Mouse (Mus musculus) adrenal gland, postnatal 10 days (tissue): ENCODE measurements around the gene Gm9945. TPM values are rescaled to one million over a fixed set of nuclear protein-coding genes. Genes with fewer than 3 reads are reported as not detected.

Source experiments
- DNase-seq: peaks from one replicate; pipeline ENCODE4 v3.0.0; 2021; ENCODE audit warnings: mixed read lengths
- long read RNA-seq, 2 experiments: library from polyadenylated mRNA; stranded (forward); transcript quantifications; one replicate each; pipeline ENCODE4 v2.0.0; 2021
- total RNA-seq, 2 experiments: library from RNA; stranded (reverse); gene quantifications; 2 replicates each; pipeline ENCODE4 v1.2.3; 2021

Gm9945 gene
- not detected for total RNA-seq
- long read RNA-seq, experiment 1, result 0 reads
- long read RNA-seq, experiment 2, result 0 reads

DNA sequence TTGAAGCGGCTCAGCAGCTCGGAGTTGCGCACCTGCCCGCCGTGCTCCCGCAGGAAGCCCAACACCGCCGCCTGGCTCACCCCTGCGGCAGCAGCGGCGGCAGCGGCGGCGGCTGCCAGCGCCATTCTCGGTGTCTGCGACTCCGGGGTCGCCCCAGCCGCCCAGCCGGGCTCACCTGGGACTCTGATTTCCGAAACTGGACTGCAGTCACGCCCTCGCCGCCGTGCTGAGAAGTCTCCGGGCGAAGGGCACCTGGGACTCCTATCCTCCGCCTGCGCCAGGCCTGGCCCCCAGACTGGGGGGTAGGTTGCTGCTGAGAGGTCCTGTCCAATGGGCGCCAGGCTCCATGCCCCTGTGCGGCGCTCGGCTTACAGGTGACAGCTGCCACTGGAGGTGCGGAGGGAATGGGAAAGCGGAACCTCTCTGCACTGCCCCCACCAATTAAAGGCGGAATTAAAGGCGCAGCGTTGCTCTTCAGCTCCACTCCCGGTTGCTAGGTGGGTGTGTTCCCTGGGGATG is at the start of gene Gm9945, which contains the start of gene Sowaha:
Gene Gm9945 (plus strand): TSS at position 384 of the 519 bp plus-strand sequence.
Gene Sowaha (minus strand): TSS at position 492 of the 519 bp plus-strand sequence.
- DNase-seq, result peak; percentile 51

- DNase-seq, result peak; percentile 60
These were observed 49.7 kb upstream of the Gm9945 start for GRCm38 (mm10) chr11:53430300-53430669.

DNA sequence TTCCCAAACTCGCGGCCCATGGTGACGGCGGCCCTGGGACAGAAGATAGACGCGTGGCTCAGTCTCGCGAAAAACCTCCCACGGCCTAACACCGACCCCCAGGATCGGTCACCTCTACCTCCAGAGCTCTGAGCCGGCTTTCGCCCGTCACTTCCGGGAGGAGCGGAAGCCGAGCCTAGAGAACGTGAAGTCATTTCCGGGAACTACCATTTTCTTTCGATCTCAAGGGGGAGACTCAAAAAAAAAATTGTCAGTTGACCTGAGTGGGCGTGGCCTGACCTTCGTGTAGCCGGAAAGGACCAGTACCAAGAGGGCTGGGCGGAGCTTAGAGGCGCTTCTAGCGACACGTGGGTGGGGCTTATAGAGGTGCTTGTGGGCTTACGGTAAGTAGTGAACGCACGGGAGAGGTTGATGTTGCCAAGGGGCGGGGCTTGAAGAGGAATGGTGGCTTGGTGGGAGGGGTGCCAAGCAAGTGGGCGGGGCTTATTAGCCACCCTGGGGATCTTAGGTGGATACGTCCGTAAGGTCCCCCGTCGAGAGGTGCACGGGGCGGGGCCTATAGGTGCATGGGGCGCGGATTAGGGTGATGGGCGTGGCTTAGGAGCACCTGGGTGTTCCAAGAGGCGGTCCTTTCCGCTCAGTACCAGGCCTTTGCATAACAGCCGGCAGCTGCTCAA is 49.2 kb upstream of the Gm9945 start, which contains the start of the genes Uqcrq and Gdf9:
Gene Uqcrq (minus strand): TSS at position 162 of the 677 bp plus-strand sequence.
Gene Gdf9 (plus strand): TSS at position 354 of the 677 bp plus-strand sequence.
- peak; percentile 98 for DNase-seq

- peak; percentile 46 for DNase-seq
These were observed 48.5 kb upstream of the Gm9945 start for GRCm38 (mm10) chr11:53431347-53432056.

- no peak for DNase-seq
These were observed 46.9 kb upstream of the Gm9945 start for GRCm38 (mm10) chr11:53433057-53433456.

- DNase-seq, result no peak
These were observed 44.5 kb upstream of the Gm9945 start for GRCm38 (mm10) chr11:53435504-53435903.

- no peak for DNase-seq
These were observed 43.6 kb upstream of the Gm9945 start for GRCm38 (mm10) chr11:53436338-53436737.

DNA sequence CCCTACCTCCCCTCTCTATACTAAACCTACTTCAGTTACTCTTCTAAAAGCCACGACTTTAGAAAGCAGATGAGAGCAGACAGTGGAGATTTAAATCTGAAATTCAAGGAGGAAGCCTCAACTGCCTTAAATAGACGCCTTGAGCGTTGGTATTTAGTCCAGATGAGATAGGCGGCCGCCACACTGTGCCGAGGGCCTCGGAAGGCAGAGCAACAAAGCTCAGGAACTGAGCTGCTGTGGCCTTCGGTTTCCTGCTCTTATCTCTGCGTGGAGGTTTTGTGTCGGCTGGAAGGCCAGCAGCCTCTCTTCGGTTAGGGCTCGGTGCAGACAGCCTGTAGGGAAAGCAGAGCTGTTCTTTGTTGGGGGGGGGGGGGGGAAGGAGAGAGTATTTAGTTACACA is 38.0 kb upstream of the Gm9945 start:
- DNase-seq, result peak; percentile 61

DNA sequence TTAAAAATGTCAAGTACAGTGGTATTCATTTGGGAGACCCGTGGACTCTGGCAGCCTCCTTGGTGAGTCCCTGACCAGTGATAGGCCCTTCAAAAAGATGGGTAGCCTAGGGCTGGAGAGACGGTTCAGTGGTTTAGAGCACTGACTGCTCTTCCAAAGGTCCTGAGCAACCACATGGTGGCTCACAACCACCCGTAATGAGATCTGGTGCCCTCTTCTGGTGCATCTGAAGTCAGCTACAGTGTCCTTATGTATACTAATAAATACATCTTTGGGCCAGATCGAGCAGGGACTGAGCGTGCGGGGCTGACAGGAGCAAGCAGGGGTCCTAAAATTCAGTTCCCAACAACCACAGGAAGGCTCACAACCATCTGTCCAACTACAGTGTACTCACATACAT is 36.1 kb upstream of the Gm9945 start:
- DNase-seq, result peak; percentile 48

DNA sequence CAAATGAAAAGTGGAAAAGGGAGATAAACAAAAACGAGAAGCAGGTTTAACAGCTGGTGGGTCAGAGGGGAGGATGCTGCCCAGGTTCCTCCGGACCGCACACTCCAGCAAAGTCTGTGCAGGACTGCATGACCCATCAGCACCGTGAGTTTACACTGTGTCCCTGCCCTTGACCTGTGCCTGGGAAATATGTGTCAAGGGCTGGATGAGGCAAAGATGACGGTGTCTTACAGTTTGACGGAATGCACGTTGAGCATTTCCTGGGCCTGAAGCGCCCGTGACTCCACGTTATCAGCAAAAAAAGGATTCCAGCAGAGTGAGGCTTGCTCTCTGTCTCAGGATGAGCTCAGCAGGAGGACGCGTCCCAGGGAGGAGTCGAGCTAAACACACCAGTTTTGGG is 34.4 kb upstream of the Gm9945 start:
- DNase-seq, result peak; percentile 46

GRCm38 (mm10) chr11:53446183-53446582 is 33.8 kb upstream of the Gm9945 start:
- no peak for DNase-seq

- DNase-seq, result no peak
These were observed 32.0 kb upstream of the Gm9945 start for GRCm38 (mm10) chr11:53447996-53448395.

DNA sequence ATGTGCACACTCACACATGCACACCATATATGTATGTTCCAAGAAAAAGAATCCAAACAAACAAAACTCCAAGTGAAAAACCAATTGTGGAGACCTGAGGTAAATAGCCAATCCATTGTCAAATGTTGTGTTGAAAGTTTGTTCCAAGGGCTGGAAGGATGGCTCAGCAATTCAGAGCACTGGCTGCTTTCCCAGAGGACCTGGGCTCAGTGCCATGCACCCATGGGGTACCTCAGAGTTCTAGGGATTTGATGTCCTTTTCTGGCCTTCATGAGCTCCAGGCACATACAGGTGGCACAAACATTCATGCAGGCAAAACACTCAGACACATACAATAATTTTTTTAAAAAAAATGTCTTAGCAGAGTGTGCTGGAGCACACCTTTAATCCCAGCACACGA is 31.4 kb upstream of the Gm9945 start:
- DNase-seq, result peak; percentile 86

- DNase-seq, result no peak
These were observed 29.8 kb upstream of the Gm9945 start for GRCm38 (mm10) chr11:53450070-53450705.

GRCm38 (mm10) chr11:53451361-53451760 is 28.6 kb upstream of the Gm9945 start:
- no peak for DNase-seq

- peak; percentile 39 for DNase-seq
These were observed 27.6 kb upstream of the Gm9945 start for GRCm38 (mm10) chr11:53452396-53452795.

DNA sequence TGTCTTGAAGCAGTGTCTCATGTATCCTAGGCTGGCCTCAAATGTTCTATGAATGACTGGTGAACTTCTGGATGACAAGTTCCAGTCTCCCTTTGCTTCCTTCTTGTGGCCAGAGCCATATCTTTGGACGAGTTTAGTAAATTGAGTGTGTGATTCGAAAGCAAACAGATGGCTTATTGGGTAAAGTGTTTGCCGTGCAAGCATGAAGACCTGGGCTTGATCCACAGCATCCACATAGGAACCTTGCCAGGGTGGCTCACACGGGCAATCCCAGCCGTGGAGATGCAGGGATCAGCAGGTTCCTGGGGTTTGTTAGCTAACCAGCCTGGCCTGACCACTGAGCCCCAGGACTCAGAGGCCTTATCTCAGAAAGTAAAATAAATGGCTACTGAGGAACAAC is 26.9 kb upstream of the Gm9945 start:
- DNase-seq, result no peak

DNA sequence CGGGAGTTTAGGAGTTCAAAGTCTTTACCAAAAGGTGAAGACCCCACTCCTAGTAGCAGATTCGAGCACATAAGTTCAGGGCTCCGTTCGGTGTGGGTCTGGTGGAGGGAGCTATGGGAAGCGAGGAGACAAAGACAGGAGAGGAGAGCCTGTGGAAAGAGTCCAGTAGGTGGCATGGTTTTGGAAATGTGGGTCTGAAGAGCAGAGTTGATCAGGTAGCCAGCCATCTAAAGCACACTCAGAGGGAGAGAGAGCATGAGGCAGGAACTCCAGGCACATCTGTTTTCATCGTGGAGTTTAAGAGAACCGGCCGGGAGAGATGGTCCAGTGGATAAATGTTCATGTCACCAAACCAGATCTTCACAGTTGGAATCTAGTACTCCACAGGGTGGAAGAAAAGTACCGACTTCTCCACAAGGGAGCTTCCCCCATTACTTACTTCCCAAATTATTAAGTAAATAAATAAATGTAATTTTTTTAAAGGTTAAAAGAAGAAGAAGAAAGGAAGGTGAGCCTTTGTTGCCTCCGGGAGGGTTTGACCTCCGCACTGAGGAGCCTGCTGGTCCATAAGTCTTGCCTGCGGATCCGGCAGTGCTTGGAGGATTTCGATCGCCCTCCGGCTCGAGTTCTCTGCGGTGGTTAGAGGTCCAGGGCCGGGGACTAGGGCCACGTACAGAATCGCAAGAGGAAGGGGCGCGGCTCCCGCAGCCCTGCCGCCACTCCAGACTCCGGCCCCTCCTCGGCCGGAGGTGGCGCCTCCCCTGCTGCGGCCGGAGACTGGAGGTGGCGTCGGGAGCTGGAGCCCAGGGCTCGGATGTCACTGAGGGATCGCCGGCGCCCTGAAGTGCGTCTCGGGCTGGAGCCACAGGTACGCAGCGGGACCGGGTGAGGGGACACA is 23.2 kb upstream of the Gm9945 start, which contains the start of the genes Gm10447 and Shroom1:
Gene Gm10447 (minus strand): TSS at position 637 of the 898 bp plus-strand sequence.
Gene Shroom1 (plus strand): TSS at position 732 of the 898 bp plus-strand sequence.
- peak; percentile 75 for DNase-seq

- DNase-seq, result peak; percentile 33
These were observed 22.5 kb upstream of the Gm9945 start for GRCm38 (mm10) chr11:53457372-53457954.

GRCm38 (mm10) chr11:53458996-53459395 is 21.0 kb upstream of the Gm9945 start:
- no peak for DNase-seq

DNA sequence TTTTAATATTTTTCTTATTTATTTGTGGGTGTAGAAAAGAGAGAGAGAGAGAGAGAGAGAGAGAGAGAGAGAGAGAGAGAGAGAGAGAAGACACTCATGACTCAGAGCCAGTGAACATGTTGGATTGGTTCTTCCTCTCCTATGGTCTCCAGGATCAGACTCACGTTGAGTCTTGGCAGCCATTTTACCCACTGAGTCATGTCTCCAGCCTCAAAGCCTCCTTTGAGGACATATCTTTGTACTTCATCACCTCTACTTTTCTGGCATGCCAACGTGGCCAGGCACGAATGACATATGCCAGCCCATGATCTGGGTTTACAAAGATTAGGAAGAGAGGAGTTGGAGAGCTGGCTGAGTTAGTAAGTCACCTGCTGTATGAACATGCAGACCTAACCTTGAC is 19.8 kb upstream of the Gm9945 start:
- no peak for DNase-seq
